Mouse (Mus musculus): ENCODE results near the gene Foxa2. TPM values are rescaled to one million over a fixed set of nuclear protein-coding genes. Genes with fewer than 3 reads are reported as not detected.

The Foxa2 gene
- total RNA-seq (2014; rRNA removed) (11.2 and 14.2 TPM in 2 replicates), polyA plus RNA-seq (2012; rRNA removed) (66.4 and 103 TPM in 2 replicates)

- peak; percentile 98 for DNase-seq (ENCODE audit: extremely low read depth, low read depth, low spot score)
- Histone ChIP-seq H3K9ac (ENCODE audit: low read depth, low read length) (peak within 1 kb of the TSS; percentile 96), H3K36me3 (ENCODE audit: control insufficient read depth, insufficient read depth, low read length) (peaks cover 9% of the 10 kb centered on the region; the same call in 1 of the 2 replicates), H3K4me1 (ENCODE audit: control insufficient read depth, insufficient read depth, low read length) (peaks cover 15% of the 10 kb centered on the region), H3K4me3 (ENCODE audit: insufficient read depth, low read depth, low read length) (peak within 1 kb of the TSS; percentile 93), H3K27me3 (ENCODE audit: control insufficient read depth, insufficient read depth, low read length) (no peaks in the 10 kb centered on the region), H3K79me2 (ENCODE audit: control insufficient read depth, insufficient read depth, low read length) (peaks cover 18% of the 10 kb centered on the region), H3K27ac (replicated peaks; ENCODE audit: insufficient read depth, low read depth, low read length) (peak within 1 kb of the TSS; percentile 99)
- TF ChIP-seq POLR2A (IDR thresholded peaks at IDR 0.05; ENCODE audit: extremely low read depth, insufficient read depth, low read length) (peak; percentile 73; the same call in 1 of the 2 replicates), CTCF (IDR thresholded peaks at IDR 0.05; ENCODE audit: low read depth, low read length) (no peak)
- 4% methylated on average over 19 of the region's 19 CpGs for whole genome bisulfite sequencing
Observed at GRCm38 (mm10) chr2:148046799-148047165, at the start of gene Foxa2. Gene Foxa2, minus strand, starts transcription at chr2:148046969.

GRCm38 (mm10) chr2:148092089-148092488, 45.3 kb upstream of the Foxa2 start:
- Histone ChIP-seq H3K9ac (ENCODE audit: low read depth, low read length) (no peak overlapping the region), H3K4me1 (ENCODE audit: control insufficient read depth, insufficient read depth, low read length) (no peaks in the 10 kb centered on the region), H3K79me2 (ENCODE audit: control insufficient read depth, insufficient read depth, low read length) (no peaks in the 10 kb centered on the region), H3K27ac (replicated peaks; ENCODE audit: insufficient read depth, low read depth, low read length) (no peak overlapping the region), H3K27me3 (ENCODE audit: control insufficient read depth, insufficient read depth, low read length) (no peaks in the 10 kb centered on the region), H3K4me3 (ENCODE audit: insufficient read depth, low read depth, low read length) (no peak overlapping the region), H3K36me3 (ENCODE audit: control insufficient read depth, insufficient read depth, low read length) (no peaks in the 10 kb centered on the region)
- no peak for DNase-seq (ENCODE audit: extremely low read depth, low read depth, low spot score)
- WGBS = 85% methylated on average over 2 of the region's 2 CpGs
- TF ChIP-seq POLR2A (IDR thresholded peaks at IDR 0.05; ENCODE audit: extremely low read depth, insufficient read depth, low read length) = no peak
- no peak for TF ChIP-seq CTCF (IDR thresholded peaks at IDR 0.05; ENCODE audit: low read depth, low read length)

GRCm38 (mm10) chr2:148091657-148092056, 44.9 kb upstream of the Foxa2 start:
- Histone ChIP-seq H3K4me1 (ENCODE audit: control insufficient read depth, insufficient read depth, low read length) (no peaks in the 10 kb centered on the region), H3K27ac (replicated peaks; ENCODE audit: insufficient read depth, low read depth, low read length) (no peak overlapping the region), H3K79me2 (ENCODE audit: control insufficient read depth, insufficient read depth, low read length) (no peaks in the 10 kb centered on the region), H3K9ac (ENCODE audit: low read depth, low read length) (no peak overlapping the region), H3K4me3 (ENCODE audit: insufficient read depth, low read depth, low read length) (no peak overlapping the region), H3K36me3 (ENCODE audit: control insufficient read depth, insufficient read depth, low read length) (no peaks in the 10 kb centered on the region), H3K27me3 (ENCODE audit: control insufficient read depth, insufficient read depth, low read length) (no peaks in the 10 kb centered on the region)
- TF ChIP-seq CTCF (IDR thresholded peaks at IDR 0.05; ENCODE audit: low read depth, low read length) = no peak
- TF ChIP-seq POLR2A (IDR thresholded peaks at IDR 0.05; ENCODE audit: extremely low read depth, insufficient read depth, low read length) = no peak
- DNase-seq (ENCODE audit: extremely low read depth, low read depth, low spot score) = no peak
- WGBS = 54% methylated on average over 6 of the region's 6 CpGs

GRCm38 (mm10) chr2:148090071-148090470, 43.3 kb upstream of the Foxa2 start:
- no peaks in the 10 kb centered on the region for H3K4me1 ChIP-seq (ENCODE audit: control insufficient read depth, insufficient read depth, low read length)
- H3K27ac ChIP-seq (replicated peaks; ENCODE audit: insufficient read depth, low read depth, low read length) = no peak overlapping the region
- H3K79me2 ChIP-seq (ENCODE audit: control insufficient read depth, insufficient read depth, low read length) = no peaks in the 10 kb centered on the region
- H3K9ac ChIP-seq (ENCODE audit: low read depth, low read length) = no peak overlapping the region
- H3K4me3 ChIP-seq (ENCODE audit: insufficient read depth, low read depth, low read length) = no peak overlapping the region
- DNase-seq (ENCODE audit: extremely low read depth, low read depth, low spot score) = no peak
- TF ChIP-seq CTCF (IDR thresholded peaks at IDR 0.05; ENCODE audit: low read depth, low read length) = no peak
- no peaks in the 10 kb centered on the region for H3K36me3 ChIP-seq (ENCODE audit: control insufficient read depth, insufficient read depth, low read length)
- no peaks in the 10 kb centered on the region for H3K27me3 ChIP-seq (ENCODE audit: control insufficient read depth, insufficient read depth, low read length)
- 90% methylated on average over 2 of the region's 2 CpGs for WGBS

- H3K27ac ChIP-seq (replicated peaks; ENCODE audit: insufficient read depth, low read depth, low read length) = no peak overlapping the region
- H3K9ac ChIP-seq (ENCODE audit: low read depth, low read length) = no peak overlapping the region
- peak; percentile 51 for DNase-seq (ENCODE audit: extremely low read depth, low read depth, low spot score)
- H3K4me3 ChIP-seq (ENCODE audit: insufficient read depth, low read depth, low read length) = no peak overlapping the region
- no peaks in the 10 kb centered on the region for H3K79me2 ChIP-seq (ENCODE audit: control insufficient read depth, insufficient read depth, low read length)
- H3K27me3 ChIP-seq (ENCODE audit: control insufficient read depth, insufficient read depth, low read length) = no peaks in the 10 kb centered on the region
- no peaks in the 10 kb centered on the region for H3K4me1 ChIP-seq (ENCODE audit: control insufficient read depth, insufficient read depth, low read length)
- TF ChIP-seq CTCF (IDR thresholded peaks at IDR 0.05; ENCODE audit: low read depth, low read length) = no peak
- TF ChIP-seq POLR2A (IDR thresholded peaks at IDR 0.05; ENCODE audit: extremely low read depth, insufficient read depth, low read length) = no peak
- 27% methylated on average over 5 of the region's 5 CpGs for WGBS
- H3K36me3 ChIP-seq (ENCODE audit: control insufficient read depth, insufficient read depth, low read length) = no peaks in the 10 kb centered on the region
Observed at GRCm38 (mm10) chr2:148085529-148085928, 38.8 kb upstream of the Foxa2 start.

GRCm38 (mm10) chr2:148085126-148085525, 38.4 kb upstream of the Foxa2 start:
- Histone ChIP-seq H3K27me3 (ENCODE audit: control insufficient read depth, insufficient read depth, low read length) (no peaks in the 10 kb centered on the region), H3K36me3 (ENCODE audit: control insufficient read depth, insufficient read depth, low read length) (no peaks in the 10 kb centered on the region), H3K4me1 (ENCODE audit: control insufficient read depth, insufficient read depth, low read length) (no peaks in the 10 kb centered on the region), H3K4me3 (ENCODE audit: insufficient read depth, low read depth, low read length) (no peak overlapping the region), H3K79me2 (ENCODE audit: control insufficient read depth, insufficient read depth, low read length) (no peaks in the 10 kb centered on the region), H3K27ac (replicated peaks; ENCODE audit: insufficient read depth, low read depth, low read length) (no peak overlapping the region), H3K9ac (ENCODE audit: low read depth, low read length) (no peak overlapping the region)
- no peak for DNase-seq (ENCODE audit: extremely low read depth, low read depth, low spot score)
- 22% methylated on average over 4 of the region's 4 CpGs for WGBS
- no peak for TF ChIP-seq POLR2A (IDR thresholded peaks at IDR 0.05; ENCODE audit: extremely low read depth, insufficient read depth, low read length)
- no peak for TF ChIP-seq CTCF (IDR thresholded peaks at IDR 0.05; ENCODE audit: low read depth, low read length)
